Mouse (Mus musculus) heart, embryonic 12.5 days (tissue): ENCODE measurements around the gene Plxnb3. TPM values are rescaled to one million over a fixed set of nuclear protein-coding genes. Genes with fewer than 3 reads are reported as not detected.
A peak's percentile ranks its signal among the peaks of the same experiment; 100 is the strongest.

ENCODE experiments used
- ATAC-seq: fragments of 200-750 bp; cut with Nextera tagmentation; 2 replicates; pipeline ENCODE4 v1.8.0; 2017; ENCODE audit warnings: moderate TSS enrichment, moderate library complexity; ENCODE audit not compliant: insufficient number of reproducible peaks, low FRiP score
- H3K27ac ChIP-seq: fragments of 300-500 bp; sonication (generic); 2 replicates; pipeline ENCODE4 v1.5.1; 2016; ENCODE audit warnings: mild to moderate bottlenecking, moderate library complexity; ENCODE audit not compliant: poor library complexity, severe bottlenecking
- H3K27me3 ChIP-seq: fragments of 300-500 bp; sonication (generic); replicated peaks from 2 replicates; pipeline ENCODE4 v1.6.1; 2016; ENCODE audit warnings: mild to moderate bottlenecking, moderate library complexity
- H3K36me3 ChIP-seq: fragments of 300-500 bp; sonication (generic); 2 replicates; pipeline ENCODE4 v1.6.1; 2016; ENCODE audit warnings: mild to moderate bottlenecking, moderate library complexity
- H3K4me1 ChIP-seq: fragments of 300-500 bp; sonication (generic); replicated peaks from 2 replicates; pipeline ENCODE4 v1.6.1; 2016; ENCODE audit warnings: mild to moderate bottlenecking
- H3K4me2 ChIP-seq: fragments of 300-500 bp; sonication (generic); 2 replicates; pipeline ENCODE4 v1.6.1; 2016; ENCODE audit warnings: mild to moderate bottlenecking, moderate library complexity
- H3K4me3 ChIP-seq: fragments of 300-500 bp; sonication (generic); 2 replicates; pipeline ENCODE4 v1.5.1; 2016; ENCODE audit warnings: mild to moderate bottlenecking
- H3K9ac ChIP-seq: fragments of 300-500 bp; sonication (generic); 2 replicates; pipeline ENCODE4 v1.6.1; 2016; ENCODE audit warnings: mild to moderate bottlenecking, moderate library complexity
- H3K9me3 ChIP-seq: fragments of 300-500 bp; sonication (generic); replicated peaks from 2 replicates; pipeline ENCODE4 v1.6.1; 2016; ENCODE audit warnings: mild to moderate bottlenecking, moderate library complexity
- WGBS: fragments of 180-500 bp; shearing (Covaris S2); methylation state at CpG from one replicate; pipeline ENCODE4 v1.1.7; 2016; 5-methylcytosine and 5-hydroxymethylcytosine counted together
- polyA plus RNA-seq: library from polyadenylated mRNA; unstranded; fragments of >200 nt; fragmentation: Nextera tagmentation; extraction: Ambion mirVana; gene quantifications from 2 replicates; pipeline ENCODE4 v1.2.1, GENCODE M21; 2016

Plxnb3 gene
- polyA plus RNA-seq: 0.43 and 0.62 TPM in 2 replicates

DNA sequence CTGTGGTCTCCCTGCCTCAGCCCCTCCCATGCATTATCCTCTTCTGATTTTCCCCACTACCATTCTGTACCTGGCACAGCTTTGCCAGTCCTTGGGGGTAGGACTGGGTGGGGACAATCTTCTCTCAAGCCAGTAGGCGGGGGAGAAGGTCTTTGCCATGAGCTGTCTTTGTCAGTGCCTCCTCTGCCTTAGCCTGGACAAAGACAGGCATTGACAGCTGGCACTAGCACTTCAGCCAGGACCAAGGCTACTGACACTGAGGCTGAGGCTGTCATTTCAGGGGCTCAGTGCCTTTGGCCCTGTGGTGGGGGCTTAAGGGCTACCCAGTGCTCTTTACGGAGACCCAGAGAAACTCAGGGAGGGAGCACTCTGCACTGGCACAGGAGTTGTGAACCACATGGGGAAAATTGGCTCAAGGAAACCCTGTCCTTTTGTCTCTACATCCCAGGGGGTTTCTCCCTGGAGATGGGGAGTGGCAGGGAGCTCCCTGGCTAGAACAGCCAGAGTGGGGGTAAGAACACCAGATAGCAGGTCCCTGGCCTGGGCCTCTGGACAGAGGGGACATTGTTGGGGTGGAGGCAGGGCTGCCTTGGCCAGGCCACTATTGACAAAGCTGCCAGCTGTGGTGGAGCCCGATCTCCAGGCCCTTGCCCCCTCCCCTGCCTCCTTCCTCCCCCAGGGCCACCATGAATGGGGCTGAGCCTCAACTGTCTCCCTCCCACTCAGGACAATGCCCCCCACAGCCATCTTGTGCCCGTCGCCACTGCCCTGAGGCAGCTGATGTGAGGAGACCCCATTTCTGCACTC lies at the start of gene Plxnb3:
TSS of gene Plxnb3 (plus strand) at position 757 of the 807 bp plus-strand sequence.
- peaks cover 8% of the 10 kb centered on the region; the same call in 1 of the 2 replicates for H3K4me1 ChIP-seq
- WGBS: 61% methylated on average over 5 of the region's 5 CpGs
- H3K4me3 ChIP-seq: no peak within 1 kb of the TSS
- H3K9ac ChIP-seq: no peak within 1 kb of the TSS
- H3K4me2 ChIP-seq: no peak within 1 kb of the TSS
- ATAC-seq: no peak
- H3K27me3 ChIP-seq: peaks cover 22% of the 10 kb centered on the region; the same call in 1 of the 2 replicates
- no peak within 1 kb of the TSS for H3K27ac ChIP-seq
- H3K9me3 ChIP-seq: no peaks in the 10 kb centered on the region
- H3K36me3 ChIP-seq: no peaks in the 10 kb centered on the region

DNA sequence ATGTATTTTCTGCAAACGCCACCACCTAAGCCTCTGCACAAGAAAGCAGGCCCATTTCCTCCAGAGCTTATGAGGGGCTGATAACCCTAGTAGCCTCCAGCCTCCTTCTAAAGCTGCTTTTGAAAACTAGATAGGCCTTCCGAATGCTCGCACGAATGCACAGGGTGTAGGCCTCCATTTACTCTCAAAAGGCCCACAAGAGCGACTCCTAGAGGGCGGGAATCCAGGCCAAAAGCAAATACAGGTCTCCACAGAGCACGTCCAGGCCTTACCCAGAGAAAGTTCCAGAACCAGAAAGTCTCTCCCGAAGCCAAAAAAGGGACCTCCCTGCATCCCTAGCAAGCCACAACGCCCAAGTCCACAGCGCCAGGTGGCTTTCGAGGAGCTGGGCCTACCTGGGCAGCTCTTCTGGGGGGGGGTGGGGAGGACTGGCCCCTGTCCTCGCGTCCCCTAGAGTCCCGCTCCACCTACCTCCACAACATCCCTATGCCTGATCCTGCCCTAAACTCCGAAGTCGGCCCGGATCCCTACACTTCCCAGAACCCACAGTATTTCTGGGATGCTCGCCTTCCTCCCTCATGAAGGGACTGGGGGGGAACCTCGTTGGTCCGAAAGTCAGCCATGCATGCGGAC lies 41.3 kb upstream of the Plxnb3 start:
- 26% methylated on average over 21 of the region's 21 CpGs for WGBS
- H3K27me3 ChIP-seq: no peaks in the 10 kb centered on the region
- H3K4me1 ChIP-seq: peaks cover 34% of the 10 kb centered on the region
- H3K36me3 ChIP-seq: peaks cover 16% of the 10 kb centered on the region
- peak overlapping the region; percentile 81 for H3K4me2 ChIP-seq
- peak overlapping the region; percentile 67 for H3K4me3 ChIP-seq
- peak overlapping the region; percentile 84 for H3K9ac ChIP-seq
- peak; percentile 37 for ATAC-seq
- H3K9me3 ChIP-seq: 0 out of 2 replicates have a peak, but pooled peaks cover 2% of the 10 kb centered on the region
- H3K27ac ChIP-seq: peak overlapping the region; percentile 85

DNA sequence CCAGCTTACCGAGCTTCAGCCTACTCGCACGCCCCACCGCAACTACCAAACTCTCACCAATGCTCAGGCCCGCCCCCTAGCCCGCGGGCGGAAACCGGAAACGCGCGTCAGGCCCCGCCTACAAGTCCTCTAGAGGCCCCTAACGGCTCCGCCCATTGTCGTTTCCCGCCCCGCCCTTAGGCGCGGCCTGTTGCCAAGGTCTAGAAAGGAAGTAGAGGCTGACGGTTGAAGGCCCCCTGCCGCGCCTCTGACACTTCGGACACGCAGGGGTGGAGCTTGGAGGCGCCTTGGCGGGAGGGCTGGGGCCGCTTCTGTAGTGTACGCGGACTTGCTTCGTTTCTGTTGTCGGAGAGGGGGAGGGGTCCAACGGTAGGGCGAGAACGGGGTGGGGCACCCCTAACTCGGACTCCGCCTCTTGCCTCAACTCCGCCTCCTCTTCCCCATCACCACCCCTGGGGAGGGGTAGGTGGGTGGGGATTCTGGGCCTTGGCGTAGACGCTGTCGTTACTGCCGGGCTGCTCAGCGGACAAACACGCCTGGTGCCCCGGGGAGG lies 40.7 kb upstream of the Plxnb3 start, which contains the start of the genes Bcap31 and Abcd1:
TSS of gene Bcap31 (minus strand) at position 67 of the 553 bp plus-strand sequence.
TSS of gene Abcd1 (plus strand) at position 489 of the 553 bp plus-strand sequence.
- Histone ChIP-seq H3K36me3 (peaks cover 12% of the 10 kb centered on the region; the same call in 1 of the 2 replicates), H3K4me3 (peak within 1 kb of the TSS; percentile 67), H3K4me2 (peak within 1 kb of the TSS; percentile 81), H3K4me1 (peaks cover 34% of the 10 kb centered on the region), H3K27ac (peak within 1 kb of the TSS; percentile 85), H3K9ac (peak within 1 kb of the TSS; percentile 84), H3K27me3 (no peaks in the 10 kb centered on the region), H3K9me3 (0 out of 2 replicates have a peak, but pooled peaks cover 2% of the 10 kb centered on the region)
- WGBS: 23% methylated on average over 45 of the region's 45 CpGs
- ATAC-seq: peak; percentile 94

DNA sequence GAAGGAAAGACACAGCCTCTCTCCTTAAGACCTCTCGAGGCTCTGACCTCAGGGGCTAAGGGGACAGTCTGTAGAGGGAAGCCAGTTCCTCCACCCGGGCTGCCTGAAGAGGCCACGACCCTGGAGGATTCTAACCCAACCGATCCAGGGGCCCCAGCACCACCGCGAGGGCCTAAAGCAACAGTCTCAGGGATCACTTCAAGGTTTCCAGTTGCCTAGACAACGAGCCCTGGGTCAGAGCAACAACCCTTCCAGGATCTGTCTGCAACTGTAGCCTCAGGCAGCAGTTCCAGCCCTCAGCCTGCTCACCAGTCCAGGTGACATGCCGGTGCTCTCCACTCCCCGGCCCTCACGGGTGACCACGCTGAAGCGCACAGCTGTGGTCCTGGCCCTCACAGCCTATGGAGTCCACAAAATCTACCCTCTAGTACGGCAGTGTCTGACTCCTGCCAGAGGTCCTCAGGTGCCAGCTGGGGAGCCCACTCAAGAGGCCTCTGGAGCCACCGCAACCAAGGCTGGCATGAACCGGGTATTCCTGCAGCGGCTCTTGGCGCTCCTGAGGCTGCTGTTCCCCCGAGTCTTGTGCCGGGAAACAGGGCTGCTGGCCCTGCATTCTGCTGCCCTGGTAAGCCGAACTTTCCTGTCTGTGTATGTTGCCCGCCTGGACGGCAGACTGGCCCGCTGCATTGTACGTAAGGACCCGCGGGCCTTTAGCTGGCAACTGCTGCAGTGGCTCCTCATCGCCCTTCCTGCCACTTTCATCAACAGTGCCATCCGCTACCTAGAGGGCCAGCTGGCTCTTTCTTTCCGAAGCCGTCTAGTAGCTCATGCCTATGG lies 40.0 kb upstream of the Plxnb3 start:
- Histone ChIP-seq H3K4me1 (peaks cover 34% of the 10 kb centered on the region), H3K4me3 (peak overlapping the region; percentile 67), H3K27me3 (no peaks in the 10 kb centered on the region), H3K27ac (peak overlapping the region; percentile 60), H3K9me3 (0 out of 2 replicates have a peak, but pooled peaks cover 2% of the 10 kb centered on the region), H3K4me2 (peak overlapping the region; percentile 81), H3K9ac (peak overlapping the region; percentile 78), H3K36me3 (peaks cover 7% of the 10 kb centered on the region; the same call in 1 of the 2 replicates)
- ATAC-seq: peak; percentile 40
- WGBS: 33% methylated on average over 30 of the region's 30 CpGs

DNA sequence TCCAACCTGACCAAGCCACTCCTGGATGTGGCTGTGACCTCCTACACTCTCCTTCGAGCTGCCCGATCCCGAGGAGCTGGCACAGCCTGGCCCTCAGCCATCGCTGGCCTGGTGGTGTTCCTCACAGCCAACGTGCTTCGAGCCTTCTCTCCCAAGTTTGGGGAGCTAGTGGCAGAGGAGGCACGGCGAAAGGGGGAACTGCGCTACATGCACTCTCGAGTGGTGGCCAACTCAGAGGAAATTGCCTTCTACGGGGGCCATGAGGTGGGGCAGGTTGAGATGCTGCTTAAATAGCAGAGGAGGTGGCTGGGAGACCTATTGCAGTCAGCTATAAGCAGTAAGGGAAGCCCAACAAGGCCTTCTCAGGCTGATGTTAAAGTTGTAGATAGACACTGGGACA lies 39.2 kb upstream of the Plxnb3 start:
- H3K36me3 ChIP-seq: 0 out of 2 replicates have a peak, but pooled peaks cover under 1% of the 10 kb centered on the region
- peaks cover 34% of the 10 kb centered on the region for H3K4me1 ChIP-seq
- H3K4me2 ChIP-seq: peak overlapping the region; percentile 81
- no peak overlapping the region for H3K27ac ChIP-seq
- H3K27me3 ChIP-seq: no peaks in the 10 kb centered on the region
- peak overlapping the region; percentile 67 for H3K4me3 ChIP-seq
- H3K9ac ChIP-seq: peak overlapping the region; percentile 78; the same call in 1 of the 2 replicates
- 0 out of 2 replicates have a peak, but pooled peaks cover 2% of the 10 kb centered on the region for H3K9me3 ChIP-seq
- no peak for ATAC-seq
- WGBS: 71% methylated on average over 11 of the region's 11 CpGs

DNA sequence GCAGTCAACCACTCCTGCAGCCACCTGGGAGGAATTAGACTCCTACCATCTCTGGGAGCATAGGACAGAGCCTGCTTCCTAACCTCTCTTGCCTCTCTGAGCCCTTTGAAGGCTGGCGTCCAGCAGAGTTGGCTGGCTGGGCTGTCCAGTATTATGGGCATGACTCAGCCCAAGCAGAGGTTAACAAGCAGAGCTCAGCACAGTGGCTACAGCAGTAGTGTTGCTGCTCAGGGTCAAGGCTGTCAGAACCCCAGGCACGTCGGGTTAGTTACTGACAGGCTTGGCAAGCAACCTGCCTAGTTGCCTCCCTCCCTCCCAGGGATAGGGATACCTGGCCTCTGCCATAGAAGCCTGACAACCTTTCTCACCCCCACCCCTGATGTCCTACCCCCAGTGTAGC lies 38.6 kb upstream of the Plxnb3 start:
- Histone ChIP-seq H3K27ac (0 out of 2 replicates have a peak overlapping the region, but pooled peaks have one; percentile 33), H3K4me3 (no peak overlapping the region), H3K4me2 (peak overlapping the region; percentile 39), H3K4me1 (peaks cover 34% of the 10 kb centered on the region), H3K36me3 (no peaks in the 10 kb centered on the region; the same call in 1 of the 2 replicates), H3K9ac (no peak overlapping the region), H3K27me3 (no peaks in the 10 kb centered on the region), H3K9me3 (0 out of 2 replicates have a peak, but pooled peaks cover 2% of the 10 kb centered on the region)
- WGBS: 53% methylated on average over 3 of the region's 3 CpGs
- ATAC-seq: no peak

DNA sequence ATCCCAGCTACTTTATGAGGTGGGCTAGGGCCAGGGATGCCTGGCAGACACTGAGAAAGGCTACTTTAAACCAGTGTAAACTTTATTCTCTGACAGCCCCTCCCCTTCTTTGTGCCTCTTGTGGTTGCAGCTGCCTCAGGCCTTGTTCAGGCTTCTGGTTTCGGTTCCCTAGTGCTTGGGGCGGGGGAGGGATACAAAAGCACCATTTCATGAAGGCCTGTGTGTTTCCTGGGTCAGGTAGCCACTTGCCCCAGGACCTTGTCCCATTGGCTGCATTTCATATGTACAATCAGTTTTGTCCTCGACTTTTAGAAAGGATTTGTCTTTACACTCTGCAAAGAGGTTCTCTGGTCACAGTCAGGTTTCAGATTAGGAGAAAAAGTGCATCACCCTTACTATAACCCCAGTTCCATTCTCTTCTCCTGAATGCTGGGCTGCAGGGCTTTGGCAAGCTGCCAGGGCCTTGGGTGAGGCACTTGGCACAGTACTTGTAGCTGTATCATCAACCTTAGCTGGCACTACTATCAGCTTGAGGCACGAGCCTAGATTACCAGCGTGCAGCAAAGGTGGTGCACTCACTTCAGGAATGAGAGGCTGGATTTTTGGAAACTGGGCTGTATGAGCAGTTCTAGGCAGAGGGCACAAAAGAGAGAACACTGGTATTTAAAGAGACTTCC lies 38.1 kb upstream of the Plxnb3 start:
- 30% methylated on average over 5 of the region's 5 CpGs for WGBS
- H3K27me3 ChIP-seq: no peaks in the 10 kb centered on the region
- H3K4me2 ChIP-seq: peak overlapping the region; percentile 39
- H3K9me3 ChIP-seq: 0 out of 2 replicates have a peak, but pooled peaks cover 2% of the 10 kb centered on the region
- ATAC-seq: no peak
- peak overlapping the region; percentile 33; the same call in 1 of the 2 replicates for H3K27ac ChIP-seq
- H3K9ac ChIP-seq: no peak overlapping the region
- H3K4me3 ChIP-seq: no peak overlapping the region
- peaks cover 34% of the 10 kb centered on the region for H3K4me1 ChIP-seq
- peaks cover 2% of the 10 kb centered on the region; the same call in 1 of the 2 replicates for H3K36me3 ChIP-seq

DNA sequence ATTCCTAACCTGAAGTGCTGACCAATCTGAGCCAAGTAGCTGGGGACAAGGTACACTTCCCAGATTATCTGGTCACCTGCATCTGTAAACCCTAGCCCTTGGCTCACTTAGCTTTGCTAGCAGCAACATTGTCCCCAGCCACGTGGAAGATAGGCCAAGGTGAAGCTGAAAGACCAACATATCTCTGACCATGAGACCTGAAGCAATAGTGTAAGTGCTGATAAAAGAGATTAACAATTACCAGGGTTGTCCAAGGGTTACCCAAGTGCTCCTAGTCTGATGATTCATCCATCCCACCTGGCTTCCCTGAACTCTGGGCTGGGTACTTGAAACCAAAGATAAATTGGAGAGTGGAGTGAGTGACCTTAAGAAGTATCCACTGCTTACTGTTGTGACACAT lies 26.0 kb upstream of the Plxnb3 start:
- Histone ChIP-seq H3K9ac (no peak overlapping the region), H3K27me3 (no peaks in the 10 kb centered on the region; the same call in 1 of the 2 replicates), H3K9me3 (no peaks in the 10 kb centered on the region), H3K36me3 (peaks cover 19% of the 10 kb centered on the region), H3K4me3 (no peak overlapping the region), H3K27ac (no peak overlapping the region), H3K4me2 (no peak overlapping the region), H3K4me1 (no peaks in the 10 kb centered on the region)
- WGBS: 32% methylated on average over 1 of the region's 1 CpGs
- no peak for ATAC-seq

DNA sequence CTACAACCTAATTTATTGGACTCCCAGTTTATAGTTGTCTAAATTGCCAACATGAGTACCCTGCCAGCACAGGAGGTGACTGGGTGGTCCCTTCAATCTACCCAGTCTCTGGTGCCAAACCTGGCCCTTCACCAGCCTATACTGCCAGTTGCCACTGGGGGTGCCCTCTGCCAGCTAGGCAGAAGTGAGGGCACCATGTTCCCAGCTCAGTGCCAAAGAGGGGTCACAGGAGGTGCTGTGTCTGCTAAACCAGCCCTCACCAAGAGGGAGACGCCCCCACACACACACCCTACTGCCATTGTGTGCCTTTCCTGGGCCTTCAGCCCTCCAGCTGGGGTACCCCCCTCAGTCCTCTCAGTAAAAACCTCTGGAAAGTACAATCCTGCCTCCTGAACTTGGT lies 18.7 kb upstream of the Plxnb3 start:
- WGBS: 67% methylated on average over 1 of the region's 1 CpGs
- no peak overlapping the region for H3K9ac ChIP-seq
- peaks cover 4% of the 10 kb centered on the region for H3K36me3 ChIP-seq
- H3K4me2 ChIP-seq: no peak overlapping the region
- no peak overlapping the region for H3K4me3 ChIP-seq
- H3K4me1 ChIP-seq: no peaks in the 10 kb centered on the region
- H3K27ac ChIP-seq: no peak overlapping the region
- H3K27me3 ChIP-seq: peaks cover 4% of the 10 kb centered on the region; the same call in 1 of the 2 replicates
- no peak for ATAC-seq
- H3K9me3 ChIP-seq: no peaks in the 10 kb centered on the region

DNA sequence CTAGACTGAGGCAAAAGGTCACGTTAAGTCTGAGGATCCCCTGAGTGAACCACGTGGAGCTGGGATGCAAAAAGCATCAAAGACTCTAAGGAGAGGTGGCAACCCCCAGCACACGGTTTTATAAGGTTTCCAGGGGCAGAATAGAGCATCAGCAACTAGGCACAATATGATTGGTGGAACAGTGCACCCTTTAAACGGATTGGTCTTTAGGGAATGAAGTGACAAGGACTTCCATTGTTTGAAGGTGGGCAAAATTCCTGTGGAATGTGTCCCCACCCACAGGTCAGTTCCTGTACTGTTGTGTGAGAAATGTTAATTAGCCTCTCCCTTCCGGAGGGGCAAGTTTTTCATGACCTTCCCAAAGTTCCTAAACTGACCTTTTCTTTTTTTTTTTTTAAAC lies 17.7 kb upstream of the Plxnb3 start:
- Histone ChIP-seq H3K4me2 (no peak overlapping the region), H3K4me3 (no peak overlapping the region), H3K9me3 (no peaks in the 10 kb centered on the region), H3K4me1 (no peaks in the 10 kb centered on the region), H3K36me3 (peaks cover 4% of the 10 kb centered on the region), H3K27me3 (0 out of 2 replicates have a peak, but pooled peaks cover 4% of the 10 kb centered on the region), H3K27ac (no peak overlapping the region), H3K9ac (no peak overlapping the region)
- no peak for ATAC-seq
- 62% methylated on average over 5 of the region's 5 CpGs for WGBS
